1 mouse cellular context compared by ENCODE assay signal in the genomic region with DNA sequence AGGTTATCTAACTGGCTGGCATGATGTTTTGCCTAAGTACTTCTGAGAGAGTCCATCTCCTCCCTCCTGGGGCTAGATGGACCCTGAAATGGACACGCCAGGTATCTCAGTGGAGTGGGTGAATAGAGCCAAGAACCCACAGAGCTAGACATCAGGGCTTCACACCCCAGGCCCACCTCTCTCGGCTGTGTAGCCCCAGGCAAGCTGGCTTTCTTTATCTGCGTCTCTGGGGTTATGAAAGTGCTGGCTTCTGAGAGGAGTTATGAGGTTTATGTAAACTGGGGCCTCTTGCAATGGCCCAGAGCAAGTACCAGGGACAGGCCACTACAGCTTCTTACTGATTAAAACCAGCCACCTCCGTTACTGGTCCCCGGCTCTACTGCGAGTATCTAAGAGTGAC.
TF ChIP-seq lines count a peak whose summit lies in the region.

No protein-coding gene starts in this region.

TF ChIP-seq in myocyte, 11 proteins besides CTCF, POLR2A, EP300 and RAD21:
- no peak for TF ChIP-seq TCF12 (IDR thresholded peaks at IDR 0.05; ENCODE audit: insufficient read depth, poor library complexity, severe bottlenecking)
- TF ChIP-seq TCF3 (IDR thresholded peaks at IDR 0.05; ENCODE audit: insufficient read length, low read depth) = no peak
- TF ChIP-seq E2F4 (IDR thresholded peaks at IDR 0.05; ENCODE audit: insufficient read depth) = no peak
- TF ChIP-seq MYOG (IDR thresholded peaks at IDR 0.05; ENCODE audit: control insufficient read depth in 1 of 3, insufficient read depth in 1 of 3, insufficient read length in 2 of 3, low read depth in 2 of 3) = no peak
- no peak for TF ChIP-seq SRF (IDR thresholded peaks at IDR 0.05; ENCODE audit: control insufficient read depth, insufficient read length, low read depth)
- TF ChIP-seq MAX (IDR thresholded peaks at IDR 0.05; ENCODE audit: low read depth) = no peak
